Mouse (Mus musculus) urinary bladder, postnatal 14 days (tissue): Measurements from ENCODE around the gene Arpc5.

Experiments used
- DNase-seq: peaks from one replicate; pipeline ENCODE4 v3.0.0; 2021; ENCODE audit warnings: low spot score

Arpc5 gene

GRCm38 (mm10) chr1:152815265-152815701 lies 48.9 kb downstream of the Arpc5 start:
- DNase-seq: no peak

DNA sequence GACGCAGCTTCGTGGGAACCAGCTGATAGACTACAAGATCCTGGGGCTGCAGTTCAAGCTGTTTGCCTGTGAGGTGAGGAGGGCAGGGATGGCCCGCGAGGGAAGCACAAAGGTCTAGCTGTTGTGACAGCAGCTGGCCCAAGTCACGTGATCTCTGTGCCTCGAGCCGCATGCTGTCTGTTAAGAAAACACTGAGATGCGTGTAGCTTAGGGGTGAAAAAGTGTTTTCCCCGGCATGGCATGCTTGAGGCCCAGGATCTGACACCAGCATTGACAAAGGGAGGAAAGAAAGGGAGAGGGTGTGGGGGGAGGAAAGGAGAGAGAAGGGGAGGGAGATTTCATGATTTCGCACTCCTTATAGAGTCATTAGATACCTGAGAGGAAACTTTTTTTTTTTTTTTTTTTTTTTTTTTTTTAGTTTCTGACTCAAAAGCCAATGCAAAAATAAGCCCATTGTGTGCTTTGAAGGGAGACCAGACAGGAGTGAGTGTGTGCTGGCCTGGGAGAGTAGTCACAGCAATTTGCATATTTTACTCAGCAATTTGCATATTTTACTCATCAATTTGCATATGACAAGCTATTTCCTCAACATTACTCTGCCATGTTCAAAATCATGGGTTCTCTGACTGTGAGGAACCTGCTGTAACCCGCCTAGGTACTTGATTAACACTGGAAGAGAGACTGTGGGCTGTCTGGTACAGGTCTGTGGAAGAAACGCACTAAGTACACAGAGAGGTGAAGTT lies 50.9 kb downstream of the Arpc5 start:
- no peak for DNase-seq

- no peak for DNase-seq
These were observed 51.5 kb downstream of the Arpc5 start for GRCm38 (mm10) chr1:152817794-152818193.

GRCm38 (mm10) chr1:152819558-152819957 lies 53.2 kb downstream of the Arpc5 start:
- DNase-seq: no peak

GRCm38 (mm10) chr1:152820911-152821695 lies 54.8 kb downstream of the Arpc5 start:
- DNase-seq: no peak

GRCm38 (mm10) chr1:152821746-152822145 lies 55.4 kb downstream of the Arpc5 start:
- no peak for DNase-seq

- DNase-seq: no peak
These were observed 57.9 kb downstream of the Arpc5 start for GRCm38 (mm10) chr1:152824206-152824605.
